Mouse (Mus musculus) spleen, adult 2 months (tissue): ENCODE measurements around the gene Tmem129.

ENCODE experiments used
- CTCF ChIP-seq: fragments of 200-500 bp; IDR thresholded peaks from 2 replicates; pipeline ENCODE4 v1.5.1; 2011; ENCODE audit warnings: mild to moderate bottlenecking, inconsistent platforms; ENCODE audit not compliant: insufficient read depth, insufficient read length, insufficient replicate concordance; ENCODE audit errors: extremely low read depth
- POLR2A ChIP-seq: fragments of 200-500 bp; IDR thresholded peaks from 2 replicates; pipeline ENCODE4 v1.6.1; 2011; ENCODE audit warnings: low read depth, low read length, inconsistent platforms

- TF ChIP-seq POLR2A, result no peak
- no peak for TF ChIP-seq CTCF
These were observed 7.2 kb downstream of the Tmem129 start for GRCm38 (mm10) chr5:33651017-33651416.
